Mouse (Mus musculus) liver, embryonic 14.5 days (tissue): ENCODE data around the gene Tcea3.

ENCODE experiments used
- CTCF ChIP-seq: IDR thresholded peaks from 2 replicates; pipeline ENCODE4 v1.5.1; 2016; ENCODE audit warnings: antibody characterized with exemption, low read depth, control low read depth
- EP300 ChIP-seq: IDR thresholded peaks from 2 replicates; pipeline ENCODE4 v1.6.1; 2016; ENCODE audit warnings: antibody characterized with exemption, low read depth

DNA sequence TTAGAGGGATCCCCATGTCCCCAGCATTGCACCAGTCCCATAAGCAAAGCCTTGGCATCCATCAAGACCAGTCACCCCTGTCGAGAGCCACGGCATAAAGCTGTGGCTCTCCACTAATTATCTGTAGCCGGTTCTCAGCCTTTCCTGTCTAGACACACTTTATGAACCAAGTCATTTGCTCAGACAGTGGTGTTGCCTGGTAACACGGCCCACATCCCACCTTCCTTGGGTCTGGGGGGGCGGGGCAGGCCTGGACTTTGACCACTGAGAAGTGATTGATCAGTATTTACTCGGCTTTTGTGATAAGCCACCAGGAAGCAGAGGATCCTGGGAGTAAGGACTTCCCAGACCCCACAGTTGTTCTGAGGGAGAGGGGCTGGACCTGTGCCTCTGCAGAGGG, 8.4 kb downstream of the Tcea3 start:
- TF ChIP-seq CTCF (no peak), EP300 (no peak)
